Mouse (Mus musculus) T-helper 1 cell (primary cell): Measurements from ENCODE around the gene Sde2.
"Not testable (repeated sequence)": the region's sequence is repeated elsewhere in the genome, so short reads cannot be mapped to it uniquely, and the experiment has no call there.

Experiments used
- in situ Hi-C: fragments of 300-600 bp; cut with MboI, MseI; formaldehyde crosslinking; loops from one replicate; pipeline ENCODE4 v1.15.1; 2025; ENCODE audit warnings: high pct_unique_total_duplicates

Sde2 gene

DNA sequence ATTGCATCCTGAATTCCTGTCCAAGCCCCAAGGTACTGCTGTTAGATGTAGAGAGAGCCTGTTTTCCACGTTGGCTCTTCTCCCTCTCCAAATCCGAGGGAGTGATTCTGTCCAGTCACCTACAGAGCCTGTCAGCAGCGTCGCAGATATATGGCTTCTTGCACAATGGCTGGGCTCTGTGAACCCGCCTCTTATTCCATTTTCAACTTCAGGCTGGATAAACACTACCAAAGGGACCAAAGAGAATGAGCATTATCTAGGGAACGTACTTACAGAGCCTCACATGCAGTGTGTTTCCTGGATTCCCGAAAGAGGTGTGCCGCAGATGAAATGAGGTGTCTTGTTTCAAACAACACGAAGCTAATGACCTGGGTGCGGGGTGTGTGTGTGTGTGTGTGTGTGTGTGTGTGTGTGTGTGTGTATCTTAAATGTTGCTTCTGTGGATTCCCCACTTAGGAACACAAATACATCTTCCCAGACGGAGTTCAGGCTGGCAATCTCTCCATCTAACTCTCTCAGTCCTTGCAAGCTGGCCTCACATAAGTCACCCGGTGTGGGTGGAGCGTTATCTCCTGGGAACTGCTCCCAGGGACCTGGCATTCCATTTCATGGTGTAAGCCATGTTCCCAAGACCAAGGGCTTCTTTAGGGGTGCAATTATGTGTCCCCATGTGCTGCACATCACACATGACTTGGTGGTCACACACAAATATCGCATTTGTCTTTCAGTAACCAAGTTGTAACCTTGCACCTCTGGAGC lies 20.2 kb upstream of the Sde2 start:
- in situ Hi-C loops, result no loop called here

DNA sequence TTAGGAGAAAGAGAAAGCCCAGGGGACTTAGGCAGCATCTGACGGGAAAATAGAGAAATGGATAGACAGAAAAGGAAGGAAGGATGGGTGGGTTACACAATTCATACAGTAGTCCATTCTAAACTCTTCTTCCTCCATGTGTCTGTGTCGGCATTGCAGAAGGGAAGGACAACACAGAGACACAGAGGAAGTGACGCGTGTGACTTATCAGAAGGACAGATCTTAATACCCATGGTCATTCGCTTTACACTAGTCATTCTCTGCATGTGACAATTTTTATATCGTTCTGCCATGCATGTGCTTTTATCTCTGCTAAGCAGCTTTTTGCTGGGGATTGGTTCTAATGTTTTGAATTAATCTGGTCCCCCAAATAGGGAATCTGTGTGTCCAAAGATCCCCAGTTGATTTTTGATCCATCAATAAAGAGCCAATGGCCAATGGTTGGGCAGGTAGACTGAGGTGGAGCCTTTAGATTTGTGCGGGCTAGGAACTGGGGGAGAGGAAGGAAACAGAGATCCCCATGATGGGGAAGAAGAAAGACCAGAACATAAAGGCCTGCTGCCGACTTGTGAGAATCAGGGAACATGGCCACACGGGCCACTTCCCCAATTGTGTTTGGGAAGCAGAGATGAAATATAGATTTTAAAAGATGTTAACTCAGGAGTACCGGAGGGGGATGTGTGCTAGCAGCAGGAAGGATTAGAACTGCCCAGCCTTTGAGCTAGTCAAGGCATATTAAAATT lies 15.5 kb upstream of the Sde2 start:
- in situ Hi-C loops, result no loop called here

DNA sequence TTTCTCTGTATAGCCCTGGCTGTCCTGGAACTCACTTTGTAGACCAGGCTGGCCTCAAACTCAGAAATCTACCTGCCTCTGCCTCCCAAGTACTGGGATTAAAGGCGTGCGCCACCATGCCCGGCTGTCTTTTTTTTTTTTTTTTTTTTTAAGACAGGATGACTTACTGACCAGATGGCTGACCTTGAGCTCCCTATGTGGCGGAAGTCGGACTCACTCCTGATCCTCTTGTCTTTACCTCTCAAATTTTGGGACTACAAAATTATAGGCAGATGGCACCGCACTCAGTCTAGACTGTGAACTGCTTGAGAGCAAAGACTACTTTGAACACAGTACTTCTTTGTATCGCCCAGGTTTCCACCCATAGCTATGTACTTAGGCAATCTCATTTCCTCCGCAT lies 14.5 kb upstream of the Sde2 start:
- in situ Hi-C loops, result not testable (repeated sequence)

DNA sequence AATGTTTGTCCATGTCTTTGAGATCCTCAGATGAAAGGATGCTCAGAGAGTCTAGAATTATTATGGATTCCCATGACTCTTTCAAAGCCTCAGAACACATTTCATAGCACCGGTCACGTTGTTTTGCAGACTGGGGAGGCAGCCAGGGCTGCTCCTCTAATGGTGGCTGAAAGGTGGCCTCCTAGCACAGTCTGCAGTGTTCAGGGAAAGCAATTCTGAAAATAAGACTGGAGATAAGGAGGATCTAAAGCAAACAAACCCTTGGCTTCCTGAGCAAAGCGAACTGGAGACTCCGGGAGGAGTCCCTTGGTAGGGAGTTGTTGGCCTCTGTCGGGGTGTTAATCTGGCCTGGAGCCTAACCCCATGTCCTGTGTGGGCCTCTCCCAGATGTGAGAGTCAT lies 13.7 kb upstream of the Sde2 start:
- in situ Hi-C loops, result no loop called here

DNA sequence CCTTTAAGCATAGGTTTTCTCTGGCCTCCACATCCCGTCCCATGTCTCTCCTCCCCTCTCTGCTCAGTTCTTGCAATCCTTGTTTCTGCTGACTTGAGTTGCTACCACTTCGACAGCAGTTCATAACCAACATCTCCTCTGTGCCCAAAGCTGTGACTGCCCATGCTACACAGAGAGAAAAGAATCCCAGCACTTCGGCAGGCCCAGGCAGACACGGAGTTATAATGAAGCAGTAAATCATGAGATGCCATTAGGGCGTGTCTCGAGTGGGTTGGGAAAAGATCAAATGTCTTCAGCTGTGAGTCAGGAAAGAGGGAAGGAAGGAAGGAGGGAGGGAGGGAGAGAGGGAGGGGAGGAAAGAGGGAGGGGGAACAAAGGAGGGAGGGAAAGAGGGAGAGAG lies 12.9 kb upstream of the Sde2 start:
- in situ Hi-C loops, result no loop called here

DNA sequence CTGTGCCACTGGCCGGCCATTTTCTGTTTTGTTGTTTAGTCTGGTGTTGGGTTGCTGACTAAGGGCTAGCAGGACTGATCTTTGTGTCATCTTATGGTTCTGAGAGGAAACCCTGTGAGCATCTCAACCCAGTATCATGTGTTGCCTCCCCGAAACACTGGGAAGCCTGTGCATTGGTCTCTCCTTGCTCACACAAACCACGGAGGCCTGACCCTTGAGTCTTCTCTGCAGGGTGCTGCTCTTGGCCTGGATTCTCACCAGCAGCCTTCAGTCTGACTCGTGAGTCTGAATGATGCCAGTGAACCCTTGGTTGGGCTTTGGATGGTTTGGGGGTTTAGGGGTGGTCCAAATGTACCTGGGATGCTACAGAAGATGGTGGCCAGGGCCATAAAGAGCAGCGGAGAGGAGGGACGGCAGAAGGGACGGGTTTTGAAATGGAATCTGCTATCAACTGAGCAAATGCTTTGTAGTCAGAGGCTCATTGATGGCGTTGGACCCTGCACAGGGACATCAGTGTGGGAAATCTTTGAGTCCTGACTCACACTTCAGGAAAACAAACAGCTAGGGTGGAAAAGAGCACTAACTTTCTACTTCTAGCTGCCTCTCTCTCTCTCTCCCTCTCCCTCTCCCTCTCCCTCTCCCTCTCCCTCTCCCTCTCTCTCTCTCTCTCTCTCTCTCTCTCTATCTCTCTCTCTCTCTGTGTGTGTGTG lies 11.6 kb upstream of the Sde2 start:
- in situ Hi-C loops, result no loop called here

DNA sequence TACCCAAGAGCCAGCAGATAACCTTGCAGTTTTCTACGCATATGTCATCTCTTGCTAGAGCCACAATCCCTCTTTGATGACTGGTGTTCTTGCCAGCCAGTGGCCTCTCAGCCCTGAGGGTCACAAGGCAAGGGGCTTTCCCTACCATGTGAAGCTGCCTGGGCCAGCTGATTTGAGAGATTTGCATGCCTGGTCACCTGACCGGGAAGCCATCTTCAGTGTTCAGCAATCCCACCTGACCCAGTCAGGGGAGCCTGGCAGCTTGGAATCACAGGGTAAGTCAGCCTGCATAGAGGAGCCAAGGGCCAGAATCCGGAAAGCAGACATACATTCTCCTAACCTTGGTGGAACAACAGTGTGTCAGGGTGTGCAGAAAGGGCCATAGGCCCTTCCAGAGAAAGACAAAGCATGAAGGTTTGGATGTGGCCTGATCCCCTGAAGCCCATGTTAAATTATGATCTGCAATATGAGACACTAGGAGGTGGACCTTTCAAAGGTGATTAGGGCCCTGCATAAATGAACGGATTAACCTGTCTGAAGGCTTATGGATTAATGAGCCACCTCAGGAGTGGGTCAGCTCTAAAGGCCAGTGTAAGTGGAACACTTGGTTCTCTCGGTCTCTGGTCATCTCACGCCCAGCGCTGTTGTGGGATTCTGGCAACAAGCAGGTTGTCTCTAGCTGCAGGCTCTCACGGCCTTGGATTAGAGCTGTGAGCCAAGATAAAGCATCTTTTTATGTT lies 9.2 kb upstream of the Sde2 start:
- in situ Hi-C loops, result no loop called here

DNA sequence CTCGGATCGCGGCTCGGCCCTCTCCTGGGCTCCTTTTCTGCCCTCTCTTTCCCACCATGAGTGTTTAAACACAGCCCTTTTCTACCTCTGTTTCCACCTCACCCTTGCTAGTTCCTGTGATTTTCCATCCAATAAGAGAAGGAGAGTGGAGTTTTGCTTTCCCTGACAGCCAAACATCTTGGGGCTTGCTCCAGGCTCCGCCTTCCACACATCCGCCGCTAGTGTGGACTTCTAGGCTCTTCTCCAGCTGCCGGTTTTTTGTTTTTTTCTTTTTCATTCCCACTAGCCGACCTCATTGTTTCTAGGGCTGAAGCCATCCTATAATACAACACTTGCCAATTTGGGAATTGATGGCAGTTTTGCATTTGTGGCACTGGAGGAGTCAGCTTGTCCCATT lies 2.8 kb upstream of the Sde2 start:
- in situ Hi-C loops, result no loop called here

DNA sequence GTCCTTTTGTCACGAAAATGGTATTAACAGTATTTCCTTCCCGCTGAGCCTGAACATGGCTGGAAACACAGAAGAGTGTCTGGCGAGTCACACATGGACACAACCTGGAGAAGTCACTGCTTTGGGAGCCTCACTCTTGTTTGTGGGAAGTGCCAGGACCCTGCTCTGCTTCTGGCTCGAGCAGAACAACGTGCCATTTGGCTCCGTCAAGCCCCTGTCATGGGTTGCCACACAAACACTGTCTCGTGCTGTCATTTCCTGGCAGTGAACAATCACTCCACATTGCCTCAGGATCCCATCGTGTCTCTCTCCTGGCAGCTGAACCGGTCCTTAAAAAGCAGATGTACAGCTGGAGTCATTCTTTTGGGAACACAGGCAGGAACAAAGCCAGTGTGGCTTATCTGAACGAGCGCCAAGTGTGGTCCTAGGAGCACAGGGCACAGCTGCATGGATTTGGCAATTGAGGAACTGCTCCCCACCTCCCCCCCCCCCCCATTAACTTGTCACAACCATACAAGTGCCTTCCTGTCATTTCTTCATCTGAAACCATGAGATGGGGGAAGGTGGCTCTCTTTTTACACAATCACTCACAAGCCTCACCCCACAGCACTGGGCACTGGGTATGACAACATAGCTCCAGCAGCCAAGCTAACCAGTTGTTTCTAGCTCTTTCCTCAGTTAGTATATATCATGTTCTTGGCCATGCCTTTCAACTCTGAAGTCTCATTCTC lies 2.3 kb upstream of the Sde2 start:
- in situ Hi-C loops, result no loop called here

DNA sequence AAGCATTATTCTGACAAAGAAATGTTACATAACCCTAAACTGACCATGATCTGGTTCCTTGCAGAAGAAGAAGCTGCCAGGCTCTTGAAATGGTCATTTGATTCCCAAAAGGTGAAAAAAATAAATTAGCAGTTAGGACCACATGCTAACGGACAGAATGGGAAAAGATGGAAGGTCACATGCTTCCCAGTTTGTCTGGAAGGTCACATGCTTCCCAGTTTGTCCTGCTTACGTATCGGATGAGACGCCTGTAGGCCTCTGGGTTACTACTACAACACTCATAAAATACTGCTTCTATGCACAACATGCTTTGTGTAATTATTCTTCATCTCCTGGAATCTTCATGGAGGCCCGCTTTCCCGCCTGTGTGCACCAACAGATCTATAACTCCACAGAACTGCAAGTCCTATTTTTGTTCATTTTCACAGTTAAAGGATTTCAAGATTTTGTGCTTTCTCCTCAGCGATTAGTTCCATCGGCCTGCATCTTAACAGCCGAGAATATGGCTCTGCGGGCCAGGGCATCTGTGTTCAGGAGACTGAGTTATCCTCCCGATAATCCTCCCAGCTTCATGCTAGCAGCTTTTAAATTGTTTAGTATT lies 1.1 kb upstream of the Sde2 start:
- in situ Hi-C loops, result no loop called here

DNA sequence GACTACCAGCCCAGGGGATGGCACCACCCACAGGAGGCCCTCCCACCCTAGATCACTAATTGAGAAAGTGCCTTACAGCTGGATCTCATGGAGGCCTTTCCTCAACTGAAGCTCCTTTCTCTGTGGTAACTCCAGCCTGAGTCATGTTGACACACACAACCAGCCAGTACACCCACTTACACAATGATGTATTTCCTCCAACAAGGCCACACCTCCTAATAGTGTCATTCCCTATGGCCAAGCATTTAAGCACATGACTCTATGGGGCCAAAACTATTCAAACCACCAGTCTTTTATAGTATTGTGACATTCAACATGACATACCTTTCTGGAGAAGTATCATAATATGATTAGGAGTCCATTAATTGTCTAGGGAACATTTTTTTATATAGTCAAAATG lies 7.8 kb downstream of the Sde2 start:
- in situ Hi-C loops, result loop anchor here (5.0 kb wide), 1 partner anchor 61 kb away; no protein-coding TSS in a partner anchor

DNA sequence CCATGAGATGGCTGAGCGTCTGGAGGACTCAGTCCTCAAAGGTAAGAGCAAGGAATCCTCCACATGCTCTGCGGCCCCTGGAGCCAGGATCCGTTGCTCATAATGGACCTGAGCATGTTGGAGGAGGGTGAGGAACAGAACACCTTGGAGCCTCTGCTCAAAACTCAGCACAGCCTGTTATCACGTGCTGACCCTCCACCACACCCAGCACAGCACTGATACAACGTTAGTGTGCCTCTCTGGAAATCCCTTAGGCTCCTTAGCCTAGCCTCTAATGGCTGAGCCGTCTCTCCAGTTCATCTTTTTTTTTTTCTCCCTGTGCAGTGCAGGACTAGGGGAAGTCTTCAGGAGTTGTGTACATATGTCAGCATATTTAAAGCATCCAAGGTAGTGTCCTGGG lies 9.1 kb downstream of the Sde2 start:
- in situ Hi-C loops, result no loop called here

DNA sequence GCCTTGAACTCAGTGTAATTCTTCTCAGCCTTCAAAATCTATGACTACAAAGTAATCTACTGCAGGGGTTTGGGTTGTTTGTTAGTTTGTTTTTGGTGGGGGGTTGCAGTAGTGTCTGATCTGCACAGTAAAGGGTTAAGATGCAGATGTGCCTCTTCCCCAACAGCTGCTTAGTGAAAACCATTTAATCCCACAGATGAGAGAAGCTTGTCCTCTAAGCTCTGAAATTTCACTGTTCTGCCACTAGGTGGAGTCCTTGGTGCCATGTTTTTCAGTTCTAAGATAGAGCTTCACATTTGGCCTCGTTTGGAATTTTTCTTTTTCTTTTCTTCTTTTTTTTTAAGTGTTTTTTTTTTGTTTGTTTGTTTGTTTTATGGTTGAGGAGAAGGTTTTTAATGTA lies 12.7 kb downstream of the Sde2 start:
- in situ Hi-C loops, result no loop called here

DNA sequence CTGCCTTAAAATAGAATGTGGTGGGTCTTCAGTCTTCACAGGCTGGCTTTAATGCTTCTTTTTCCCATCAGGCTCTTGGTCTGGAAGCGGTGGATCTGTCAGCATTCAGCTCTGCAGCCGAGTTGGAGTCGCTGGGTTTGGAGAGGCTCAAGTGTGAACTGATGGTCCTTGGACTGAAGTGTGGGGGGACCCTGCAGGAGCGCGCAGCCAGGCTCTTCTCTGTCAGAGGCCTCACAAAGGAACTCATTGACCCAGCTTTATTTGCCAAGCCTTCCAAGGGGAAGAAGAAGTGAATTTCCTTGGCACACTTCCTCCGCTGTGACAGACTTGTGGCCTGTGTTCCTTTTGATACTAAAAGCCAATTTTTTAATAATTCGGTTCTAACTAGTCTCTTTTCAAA lies 15.1 kb downstream of the Sde2 start:
- in situ Hi-C loops, result no loop called here

DNA sequence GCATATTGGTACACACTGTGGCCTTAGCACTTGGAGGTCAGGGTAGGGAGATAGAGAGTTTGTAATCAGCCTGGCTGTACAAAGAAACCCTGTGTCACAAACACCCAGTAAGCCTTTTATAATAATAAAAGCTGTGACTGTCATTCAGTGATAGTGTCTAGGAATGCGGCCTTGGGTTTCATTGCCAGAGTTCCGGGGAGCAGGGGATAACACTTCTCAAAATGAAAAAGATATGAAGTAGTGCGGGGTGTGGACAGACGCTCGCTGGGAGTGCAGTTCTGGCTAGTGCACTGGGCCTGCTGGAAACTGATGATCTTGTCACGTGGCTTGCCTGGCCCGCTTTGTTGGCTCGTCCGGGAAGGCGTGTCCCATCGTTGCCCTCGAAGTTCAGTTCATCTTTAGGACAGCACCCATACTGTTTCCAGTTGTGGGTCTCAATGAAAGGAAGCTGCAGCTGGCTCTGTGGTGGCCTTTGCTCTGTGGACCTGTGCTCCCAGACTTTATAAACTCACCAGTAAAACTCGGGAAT lies 19.3 kb downstream of the Sde2 start:
- in situ Hi-C loops, result no loop called here

DNA sequence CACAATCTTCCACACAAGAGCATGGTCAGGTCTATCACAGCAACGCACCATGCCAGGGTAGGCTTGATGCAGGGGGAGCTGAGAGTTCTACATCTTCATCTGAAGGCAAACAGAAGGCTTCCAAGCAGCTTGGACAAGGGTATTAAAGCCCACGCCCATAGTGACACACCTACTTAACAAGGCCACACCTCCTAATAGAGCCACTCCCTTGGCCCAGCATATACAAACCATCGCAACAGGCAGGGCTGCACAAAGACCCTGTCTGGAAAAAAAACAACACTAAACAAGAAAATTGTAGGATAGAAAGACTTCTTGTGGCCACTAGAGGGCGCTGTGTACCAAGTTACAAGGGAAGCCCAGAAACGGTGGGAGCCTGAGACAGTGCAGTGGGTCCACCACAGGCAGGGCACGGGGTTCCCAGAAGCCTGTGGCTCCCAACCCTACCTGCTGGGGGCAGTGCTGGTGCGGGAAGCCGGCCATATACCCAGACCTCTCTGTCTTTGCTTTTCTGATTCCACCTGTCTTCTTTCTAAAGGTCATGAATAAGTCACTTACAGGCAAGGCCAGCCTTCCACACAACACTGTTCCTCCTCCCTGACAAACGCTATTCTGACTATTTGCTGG lies 23.0 kb downstream of the Sde2 start:
- in situ Hi-C loops, result no loop called here

DNA sequence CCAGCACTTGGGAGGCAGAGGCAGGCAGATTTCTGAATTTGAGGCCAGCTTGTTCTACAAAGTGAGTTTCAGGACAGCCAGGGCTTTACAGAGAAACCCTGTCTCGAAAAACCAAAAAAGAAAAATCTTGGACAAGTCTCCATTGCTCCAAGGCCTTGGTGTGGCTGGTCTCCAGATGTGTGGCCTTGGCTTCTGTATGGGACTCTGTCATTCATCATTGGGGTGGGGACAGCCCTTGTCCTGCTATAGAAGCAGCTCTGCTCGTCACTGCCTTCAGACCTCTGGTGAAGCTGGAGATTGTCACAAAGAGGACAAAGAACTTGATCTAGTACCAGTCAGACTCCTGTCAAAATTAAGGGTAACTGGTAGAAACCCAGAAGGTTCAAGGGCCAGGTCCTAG lies 23.7 kb downstream of the Sde2 start:
- in situ Hi-C loops, result no loop called here

DNA sequence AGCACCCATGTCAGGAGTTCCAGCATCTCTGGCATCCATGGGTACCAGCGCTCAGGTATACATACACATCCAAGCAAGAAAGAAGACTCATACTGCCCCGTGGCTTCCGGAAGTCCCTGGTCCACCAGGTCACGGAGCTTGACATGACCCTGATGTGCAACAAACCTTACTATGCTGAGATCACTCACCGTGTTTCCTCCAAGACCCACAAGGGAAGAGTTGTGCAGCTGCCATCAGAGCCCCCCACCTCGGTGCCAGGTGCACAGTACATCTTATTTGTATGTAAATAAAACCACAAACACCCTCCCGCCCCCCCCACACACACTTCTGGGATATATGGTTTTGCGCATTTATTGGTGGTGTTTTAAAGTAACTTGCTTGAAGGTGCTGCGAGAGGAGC lies 24.2 kb downstream of the Sde2 start:
- in situ Hi-C loops, result no loop called here

DNA sequence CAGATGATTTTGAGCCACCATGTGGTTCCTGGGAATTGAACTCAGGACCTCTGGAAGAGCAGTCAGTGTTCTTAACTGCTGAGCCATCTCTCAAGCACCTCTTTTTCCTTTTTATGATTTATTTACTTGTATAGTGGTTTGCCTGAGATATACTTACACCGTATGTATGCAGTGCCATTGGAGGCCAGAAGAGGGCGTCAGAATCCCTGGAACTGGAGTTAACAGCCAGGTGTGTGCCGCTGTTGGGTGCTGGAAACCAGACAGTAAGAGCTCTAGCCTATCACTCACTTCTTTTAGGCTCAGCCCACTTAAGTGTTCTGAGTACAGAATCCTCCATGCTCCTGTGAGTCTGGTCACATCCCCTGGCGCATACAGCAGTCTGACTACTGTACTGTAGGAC lies 26.5 kb downstream of the Sde2 start:
- in situ Hi-C loops, result no loop called here

DNA sequence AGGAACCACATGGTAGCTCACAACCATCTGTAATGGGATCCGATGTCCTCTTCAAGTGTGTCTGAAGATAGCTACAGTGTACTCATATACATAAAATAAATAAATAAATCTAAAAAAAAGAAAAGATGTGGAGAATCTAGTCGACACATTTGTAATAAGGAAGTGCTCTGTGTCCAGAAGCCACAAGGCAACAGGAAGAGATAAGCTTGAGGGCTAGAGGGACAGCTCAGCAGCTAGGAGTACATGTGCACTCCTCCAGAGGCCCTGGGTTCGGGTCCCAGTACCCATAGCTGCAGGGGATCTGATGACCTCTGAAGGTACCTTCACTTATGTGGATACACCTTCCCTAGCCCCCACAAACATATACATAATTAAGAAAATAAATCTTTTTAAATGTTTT lies 30.8 kb downstream of the Sde2 start:
- in situ Hi-C loops, result no loop called here
